Mouse (Mus musculus) induced T-regulatory cell, adult 2 months (primary cell): ENCODE results near the gene D630023F18Rik.

Experiments used
- DNase-seq: peaks from one replicate; pipeline ENCODE4 v3.0.0-alpha.2; 2012; ENCODE audit warnings: low read depth

The D630023F18Rik gene

DNA sequence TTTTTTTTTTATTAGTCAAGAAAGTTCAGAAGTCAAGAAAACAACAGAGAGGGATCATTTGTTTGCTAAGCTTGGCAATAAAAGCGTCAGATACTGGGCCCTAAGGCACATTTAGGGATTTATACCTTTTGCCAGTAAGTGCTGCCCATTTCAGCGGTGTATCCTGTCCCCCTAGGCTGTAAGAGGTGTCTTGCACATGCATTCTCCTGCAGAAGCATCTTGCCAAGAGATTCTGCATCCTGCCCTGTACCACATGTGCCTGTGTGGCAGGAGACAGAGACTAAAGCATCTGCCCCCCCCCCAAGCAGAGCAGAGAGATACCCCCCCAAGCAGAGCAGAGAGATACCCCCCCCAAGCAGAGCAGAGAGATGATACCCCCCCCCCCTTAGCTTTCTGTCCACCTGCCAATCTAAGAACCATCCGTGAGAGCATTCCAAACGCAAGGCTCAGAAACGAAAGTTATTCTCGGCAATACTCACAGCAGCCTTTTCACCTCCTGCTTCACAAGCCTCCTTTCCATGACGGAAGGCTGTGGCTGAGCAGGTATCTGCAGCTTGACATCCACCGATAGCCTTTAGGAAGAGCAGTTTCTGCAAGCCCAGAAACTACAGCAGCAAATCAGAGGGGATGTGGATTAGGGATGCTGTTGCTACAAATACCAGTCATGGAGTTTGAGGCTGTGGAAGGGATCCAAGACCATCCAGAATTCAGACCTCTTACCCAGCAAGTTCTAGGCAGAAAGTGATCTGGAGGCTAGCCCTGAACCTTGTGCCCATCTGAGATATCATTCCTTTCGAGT, at the start of gene D630023F18Rik:
Gene D630023F18Rik (minus strand): TSS at position 641 of the 799 bp plus-strand sequence.
- no peak for DNase-seq

DNA sequence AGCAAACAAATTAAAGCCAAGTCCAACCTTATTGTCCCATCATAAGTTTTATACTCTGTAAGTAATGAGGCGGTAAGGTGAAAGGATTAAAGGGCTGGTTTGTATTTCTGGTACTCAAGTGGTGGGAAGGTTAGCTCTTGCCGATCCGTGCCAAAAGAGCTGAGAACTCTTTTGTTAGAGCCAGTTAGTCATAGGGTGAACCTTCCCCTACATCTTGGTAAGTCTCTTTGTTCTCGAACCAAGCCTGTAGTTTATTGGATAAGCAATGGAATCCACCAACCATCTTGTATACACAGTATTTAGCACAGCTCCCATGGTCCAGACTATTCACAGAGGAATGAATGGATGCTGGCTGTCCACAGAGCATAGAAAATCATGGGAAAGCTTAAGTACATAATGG, 48.6 kb upstream of the D630023F18Rik start:
- no peak for DNase-seq

DNA sequence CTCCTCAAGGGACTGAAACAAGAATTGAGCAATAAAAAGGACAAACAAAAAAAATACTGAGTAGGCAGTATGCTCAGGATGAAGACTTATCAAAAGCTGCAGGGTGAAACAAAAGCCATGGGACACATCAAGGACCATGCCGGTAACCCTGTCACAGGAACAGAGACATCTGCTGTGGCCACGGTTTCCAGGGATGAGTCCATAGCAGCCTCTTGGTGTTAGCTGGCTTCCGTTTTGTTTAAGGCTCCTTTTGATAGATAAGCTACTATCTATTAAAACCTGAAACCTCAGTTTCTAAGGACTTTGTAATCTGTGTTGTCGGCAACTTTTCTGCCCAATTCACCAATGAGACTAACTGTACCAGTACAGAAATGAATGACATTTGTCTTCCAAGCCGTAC, 46.9 kb upstream of the D630023F18Rik start:
- no peak for DNase-seq

DNA sequence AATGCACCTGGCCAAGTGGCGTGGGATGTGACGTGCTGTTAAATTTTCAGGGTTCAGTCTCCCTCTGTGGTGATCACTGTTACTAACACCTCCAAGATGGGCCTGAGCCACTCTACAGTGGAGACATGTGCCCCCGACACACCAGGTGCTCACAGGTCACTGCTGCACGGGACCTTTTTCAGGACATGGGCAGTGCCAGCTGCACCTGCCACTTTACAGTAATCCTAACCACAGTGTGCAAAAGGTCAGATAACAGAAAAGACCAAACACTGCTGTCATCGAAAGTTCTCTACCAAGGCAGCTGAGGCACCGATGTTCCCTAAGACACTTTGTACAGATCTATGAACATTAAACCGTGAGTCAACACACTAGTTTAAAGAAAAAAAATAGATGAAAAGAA, 46.5 kb upstream of the D630023F18Rik start:
- DNase-seq, result no peak

DNA sequence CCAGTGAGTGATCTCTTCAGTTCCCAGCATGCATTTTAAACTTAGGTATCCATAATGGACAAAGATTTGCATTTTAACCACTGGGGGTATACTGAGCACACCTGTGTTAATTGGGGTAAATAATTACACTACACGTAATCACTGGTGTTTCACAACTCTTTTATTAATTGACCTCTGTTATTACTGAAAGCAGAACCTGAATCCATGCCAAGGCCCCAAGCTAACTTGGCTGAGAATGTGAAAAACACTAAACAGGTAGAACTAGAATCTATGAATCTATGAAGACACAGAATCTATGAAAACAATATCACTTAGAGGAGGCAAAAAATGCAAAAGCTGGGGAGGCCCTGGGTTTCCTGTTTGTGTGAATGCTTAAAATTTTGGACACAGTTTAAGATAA, 44.5 kb upstream of the D630023F18Rik start:
- DNase-seq, result no peak

DNA sequence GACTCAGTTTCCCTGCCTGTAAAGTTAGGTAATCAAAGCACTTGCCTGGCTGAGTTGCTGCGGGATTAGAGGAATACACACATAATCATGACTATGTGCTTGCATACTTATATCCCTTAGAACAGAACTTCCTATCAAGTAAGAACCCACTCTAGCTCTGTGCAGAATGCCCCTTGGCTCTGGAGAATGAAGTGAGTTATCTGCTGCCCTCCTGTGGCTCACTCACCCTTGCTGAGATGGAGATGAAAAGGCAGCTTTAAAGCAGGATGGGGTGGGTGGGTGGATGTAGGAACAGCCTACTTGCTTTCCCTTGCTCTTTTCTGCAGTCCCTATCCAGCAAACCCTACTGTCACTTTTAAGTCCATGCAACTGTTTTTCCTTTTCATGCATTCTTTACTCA, 39.2 kb upstream of the D630023F18Rik start:
- no peak for DNase-seq

DNA sequence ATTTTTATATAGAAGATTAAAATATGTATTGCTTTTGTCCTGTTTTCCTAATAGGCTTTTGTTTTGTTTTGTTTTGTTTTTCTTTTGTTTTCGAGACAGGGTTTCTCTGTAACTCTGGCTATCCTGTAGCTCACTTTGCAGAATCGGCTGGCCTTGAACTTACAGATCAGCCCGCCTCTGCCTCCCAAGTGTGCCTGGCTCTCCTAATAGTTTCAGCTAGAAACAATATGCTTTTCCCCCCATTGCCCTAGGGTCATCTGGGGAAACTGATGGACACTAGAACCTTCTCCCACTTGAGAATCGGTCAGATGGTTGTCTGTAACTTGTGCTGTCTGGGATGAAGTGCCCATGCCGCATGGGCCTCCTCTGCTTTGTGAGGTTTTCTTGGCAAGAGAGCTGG, 33.1 kb upstream of the D630023F18Rik start:
- DNase-seq, result no peak

DNA sequence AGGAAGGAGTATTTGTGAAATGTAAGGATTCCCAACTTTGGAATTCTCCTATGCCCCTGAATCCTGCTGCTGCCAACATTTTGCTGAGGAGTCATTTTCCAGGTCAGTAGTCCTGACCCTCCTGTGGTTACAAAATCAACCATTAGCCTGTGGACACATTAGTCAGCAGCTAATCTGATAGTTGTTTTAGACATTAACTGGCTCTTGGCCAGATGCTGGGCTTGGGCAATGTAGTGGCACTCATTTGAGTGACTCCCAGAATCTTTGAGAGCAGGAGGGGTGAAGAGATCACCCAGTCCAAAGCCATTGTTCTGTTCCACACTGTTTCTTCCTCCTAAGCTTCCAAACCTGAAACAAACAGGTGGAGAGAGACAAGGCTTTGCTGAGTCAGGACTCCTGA, 31.8 kb upstream of the D630023F18Rik start:
- DNase-seq, result no peak

DNA sequence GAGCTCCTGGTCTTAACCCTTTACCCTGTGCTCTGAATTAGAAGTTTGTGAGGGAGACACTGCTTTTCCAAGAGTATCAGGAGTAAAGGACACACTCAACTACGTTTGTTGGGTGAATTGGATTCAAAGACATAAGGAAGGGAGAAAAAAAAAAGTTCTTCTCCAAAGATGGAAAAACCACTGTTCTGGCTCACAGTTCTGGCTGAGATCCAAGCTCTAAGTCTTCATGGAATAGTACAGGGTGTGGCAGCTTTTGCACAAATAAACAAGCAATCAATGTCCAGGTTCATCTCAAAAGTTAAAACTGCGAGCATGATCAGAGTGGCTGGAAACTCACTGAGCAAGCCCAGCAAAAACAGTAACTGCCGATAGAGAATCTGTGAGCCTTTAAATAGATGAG, 25.0 kb upstream of the D630023F18Rik start:
- DNase-seq, result no peak

DNA sequence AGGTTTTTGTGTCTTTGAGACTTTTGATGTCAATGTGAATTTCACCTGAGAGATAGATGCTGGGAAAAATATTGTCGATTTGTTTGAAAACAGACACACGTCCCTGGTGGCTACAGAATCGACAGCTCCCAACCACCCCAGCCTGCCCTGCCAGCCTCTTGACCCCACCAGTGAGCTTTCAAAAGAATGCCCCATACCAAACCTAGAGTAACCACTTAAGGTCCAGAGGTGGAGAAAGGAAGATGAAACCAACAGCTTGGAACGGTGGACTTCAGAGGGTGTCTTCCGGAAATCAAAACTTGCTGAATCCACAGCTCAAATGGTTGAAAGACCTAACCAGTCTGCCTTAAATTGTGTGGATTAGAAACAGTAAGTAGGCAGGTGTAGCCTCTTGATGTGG, 24.3 kb upstream of the D630023F18Rik start:
- no peak for DNase-seq

DNA sequence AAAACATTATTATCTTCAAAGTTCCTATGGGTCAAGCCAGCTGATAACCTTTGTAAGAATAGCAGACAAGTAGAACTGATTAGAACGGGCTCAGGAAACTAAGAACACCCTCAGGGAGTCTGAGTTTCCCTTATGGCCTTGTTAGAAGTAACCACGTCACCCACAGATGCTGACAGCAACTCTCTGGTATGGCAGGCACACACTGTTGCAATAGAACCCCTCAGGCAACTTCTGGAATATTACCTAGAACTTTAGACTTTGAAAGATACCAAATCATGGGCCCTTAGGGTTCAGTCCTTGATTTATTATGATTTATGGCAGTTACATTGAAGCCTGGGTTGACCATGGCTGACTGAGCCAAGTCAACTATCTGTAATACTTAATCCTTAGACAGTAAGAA, 23.6 kb upstream of the D630023F18Rik start:
- DNase-seq, result no peak

DNA sequence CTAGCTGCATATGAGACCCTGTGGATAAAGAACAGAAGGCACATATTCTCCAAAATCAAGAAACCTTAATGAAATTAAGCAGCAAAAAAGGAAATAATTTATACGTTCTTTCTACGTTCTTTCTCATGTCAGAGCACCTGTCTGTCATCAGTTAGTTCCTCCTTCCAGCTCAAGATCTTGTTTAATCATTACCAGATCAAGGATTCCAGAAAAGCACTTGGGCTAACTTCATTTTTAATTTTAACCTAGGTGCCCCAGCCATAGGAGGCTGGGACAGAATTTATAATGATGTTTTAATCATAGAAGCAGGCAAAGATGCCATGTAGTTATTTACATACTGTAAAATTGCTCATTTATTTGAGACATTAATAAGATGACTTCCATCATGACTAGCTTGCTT, 21.8 kb upstream of the D630023F18Rik start:
- DNase-seq, result no peak

DNA sequence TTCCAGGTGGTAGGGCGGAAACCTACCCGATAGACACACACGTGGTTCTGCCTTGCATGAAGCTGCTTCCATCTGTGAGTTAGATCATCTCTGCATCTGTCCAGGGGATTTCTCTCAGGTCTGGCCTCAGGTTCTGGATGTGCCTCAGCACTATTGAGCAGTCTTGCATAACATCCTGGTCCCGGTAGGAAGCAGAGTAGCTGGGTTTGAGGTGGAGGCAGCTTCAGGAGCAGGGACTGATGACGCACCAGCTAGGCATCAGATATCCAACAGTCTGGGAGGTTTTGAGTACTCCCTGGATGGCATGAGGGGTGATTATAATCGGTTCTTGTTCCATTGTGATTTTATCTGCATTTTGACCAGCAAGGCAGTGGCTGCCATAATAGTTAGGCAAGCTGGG, 14.5 kb upstream of the D630023F18Rik start:
- DNase-seq, result no peak

DNA sequence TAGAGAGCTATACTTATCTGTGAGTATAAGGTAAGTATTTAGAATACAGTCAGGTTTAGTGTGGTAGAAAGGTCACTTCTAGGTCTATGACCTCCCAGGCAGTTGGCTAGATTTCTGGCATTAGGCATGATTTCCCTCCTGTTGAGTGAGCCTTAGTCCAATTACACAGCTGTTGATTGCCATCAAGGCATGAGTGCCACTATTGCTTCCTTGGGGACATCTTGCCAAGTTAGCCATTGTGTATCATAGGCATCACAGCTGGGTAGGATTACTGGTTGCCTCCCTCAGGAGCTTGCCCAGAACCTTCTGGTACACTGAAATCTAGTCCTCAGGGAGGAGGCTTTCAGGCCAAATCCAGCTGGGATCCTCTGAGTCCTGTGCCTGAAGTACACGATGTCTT, 9.8 kb upstream of the D630023F18Rik start:
- DNase-seq, result no peak

DNA sequence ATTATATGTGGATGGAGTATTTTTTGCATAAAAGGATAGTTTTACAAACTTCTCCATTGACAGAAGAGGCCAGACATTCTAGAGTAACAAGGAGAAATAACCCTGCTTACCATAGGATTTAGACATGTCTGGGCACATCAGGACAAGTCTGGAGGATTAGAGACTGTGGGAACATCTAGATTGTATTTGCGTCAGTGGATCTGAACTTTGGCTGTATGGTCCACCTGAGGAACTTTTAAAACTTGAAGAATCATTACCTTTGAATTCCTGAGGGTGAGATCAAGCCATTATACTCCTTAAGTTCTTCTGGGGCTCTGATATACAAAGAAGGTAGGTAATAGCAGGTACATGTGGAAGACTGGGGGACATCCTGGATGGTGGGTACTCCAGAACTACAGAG, 8.7 kb upstream of the D630023F18Rik start:
- no peak for DNase-seq

DNA sequence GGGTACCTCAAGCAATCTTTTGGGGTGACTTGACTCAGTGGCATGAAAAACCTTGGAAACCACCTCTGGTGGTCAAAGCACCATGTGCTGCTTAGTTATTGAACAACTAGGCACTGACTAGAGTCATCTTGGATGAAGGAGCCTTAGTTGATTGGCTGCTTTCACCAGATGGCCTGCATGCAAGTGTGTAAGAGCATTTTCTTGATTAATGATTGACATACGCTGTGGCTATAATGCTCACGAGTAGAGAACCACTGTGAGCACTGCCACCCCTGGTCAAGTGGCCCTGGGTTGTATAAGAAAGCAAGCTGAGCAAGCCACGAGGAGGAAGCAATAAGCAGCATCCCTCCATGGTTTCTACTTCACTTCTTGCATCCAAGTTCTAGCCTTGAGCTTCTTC, 7.2 kb upstream of the D630023F18Rik start:
- DNase-seq, result no peak

DNA sequence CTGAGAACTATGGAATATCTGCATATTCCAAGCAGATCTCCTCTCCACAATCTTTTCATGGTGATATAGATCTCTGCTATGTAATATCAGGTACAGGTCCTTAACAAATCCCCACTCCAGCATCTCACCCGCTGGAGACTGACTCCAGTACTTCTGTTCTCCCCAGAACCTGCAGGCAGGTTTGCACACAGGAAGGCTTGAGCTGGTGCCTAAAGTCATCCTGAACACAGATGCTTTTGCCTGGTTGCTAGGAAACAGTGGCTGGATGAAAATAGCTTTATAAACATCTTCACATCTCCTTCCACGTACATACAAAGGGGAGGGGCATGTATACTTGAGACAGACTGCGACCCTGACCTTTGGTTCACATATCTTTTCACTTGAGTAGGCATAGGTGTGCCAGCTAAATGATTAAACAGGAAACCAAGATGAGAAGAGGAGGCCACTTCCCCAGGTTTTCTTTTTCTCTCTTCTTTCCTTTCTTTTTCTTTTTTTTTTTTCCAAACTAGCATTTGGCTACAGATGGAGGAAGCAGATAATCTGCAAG, 6.7 kb upstream of the D630023F18Rik start:
- DNase-seq, result no peak

DNA sequence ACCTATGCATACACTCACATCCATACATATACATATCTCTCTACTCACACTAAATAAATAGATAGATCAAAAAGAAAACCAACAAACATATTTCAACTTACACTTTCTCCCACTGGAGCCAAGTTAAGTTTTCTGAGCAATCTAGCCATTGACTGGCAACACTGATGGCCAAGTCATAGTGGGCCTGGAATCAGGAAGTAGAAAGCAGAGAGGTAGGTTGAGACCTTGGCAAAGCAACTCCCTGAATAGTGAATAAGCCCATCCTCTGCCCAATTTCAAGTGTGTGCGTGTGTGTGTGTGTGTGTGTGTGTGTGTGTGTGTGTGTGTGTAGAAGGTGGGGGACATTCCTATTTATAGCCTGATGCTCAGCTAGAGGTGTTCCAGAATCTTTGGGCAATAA, 3.6 kb downstream of the D630023F18Rik start, which contains the start of gene Gm28845:
Gene Gm28845 (minus strand): TSS at position 121 of the 400 bp plus-strand sequence.
- no peak for DNase-seq

DNA sequence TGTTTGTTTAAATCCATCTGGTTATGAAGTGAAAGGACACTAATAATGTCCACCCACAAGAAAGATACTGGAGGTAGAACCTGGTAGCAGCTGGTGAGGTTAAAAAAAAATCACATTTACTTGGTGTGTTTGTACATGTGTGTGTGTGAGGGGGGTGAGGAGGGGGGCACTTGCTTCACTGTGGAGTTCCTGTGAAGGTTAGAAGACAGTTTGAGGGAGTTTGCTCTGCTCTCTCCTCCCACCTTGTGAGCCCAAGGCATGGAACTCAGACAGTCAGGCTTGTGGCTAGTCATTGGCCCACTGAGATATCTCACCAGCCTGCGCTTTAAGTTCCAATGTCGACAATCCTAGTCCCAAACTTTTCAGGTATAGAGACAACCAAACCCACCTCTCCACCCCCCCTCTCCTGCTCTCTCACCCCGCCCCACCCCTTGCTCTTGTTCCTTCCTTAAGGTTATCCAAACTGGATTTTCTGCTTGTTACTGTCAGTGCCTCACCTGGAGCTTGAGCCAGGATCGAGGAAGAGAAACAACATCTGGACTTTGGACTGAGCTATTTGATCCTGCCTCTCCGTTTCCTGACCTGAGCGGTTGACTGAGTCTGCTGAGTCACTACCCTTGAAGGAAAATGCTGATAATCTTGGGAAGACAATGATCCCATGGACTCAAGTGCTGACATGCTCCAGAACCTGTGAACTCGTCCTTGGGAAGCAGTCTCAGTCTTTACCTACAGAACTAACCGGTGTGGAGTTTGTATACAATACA, 4.7 kb downstream of the D630023F18Rik start:
- no peak for DNase-seq

DNA sequence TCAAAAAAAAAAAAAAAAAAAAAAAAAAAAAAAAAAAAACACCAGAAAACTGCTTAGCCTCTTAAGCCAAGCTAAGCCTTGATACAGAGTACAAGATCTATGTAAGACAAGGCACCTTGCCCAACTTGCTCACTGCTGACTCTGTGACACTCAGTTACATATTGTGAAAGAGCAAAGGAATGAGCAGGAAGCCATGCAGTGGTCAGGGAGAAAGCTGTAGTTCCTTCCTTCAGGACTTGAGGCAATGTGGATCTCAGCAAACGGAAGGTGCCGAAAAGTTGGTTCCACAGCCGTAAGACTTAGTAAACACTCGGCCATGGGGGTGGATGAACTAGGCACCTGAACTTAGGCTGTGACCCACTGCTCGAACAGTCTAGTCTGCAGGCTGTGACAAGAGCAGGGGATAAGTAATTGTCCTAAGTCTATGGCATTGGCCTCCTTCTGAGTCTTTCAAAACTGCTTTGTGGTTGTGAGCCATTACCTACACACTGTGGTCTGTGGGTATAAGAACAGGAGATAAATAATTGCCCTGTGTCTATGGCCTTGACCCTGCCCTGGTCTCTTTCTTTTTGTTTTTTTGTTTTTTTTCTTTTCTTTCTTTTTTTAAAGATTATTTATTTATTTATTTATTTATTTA, 9.4 kb downstream of the D630023F18Rik start:
- no peak for DNase-seq

DNA sequence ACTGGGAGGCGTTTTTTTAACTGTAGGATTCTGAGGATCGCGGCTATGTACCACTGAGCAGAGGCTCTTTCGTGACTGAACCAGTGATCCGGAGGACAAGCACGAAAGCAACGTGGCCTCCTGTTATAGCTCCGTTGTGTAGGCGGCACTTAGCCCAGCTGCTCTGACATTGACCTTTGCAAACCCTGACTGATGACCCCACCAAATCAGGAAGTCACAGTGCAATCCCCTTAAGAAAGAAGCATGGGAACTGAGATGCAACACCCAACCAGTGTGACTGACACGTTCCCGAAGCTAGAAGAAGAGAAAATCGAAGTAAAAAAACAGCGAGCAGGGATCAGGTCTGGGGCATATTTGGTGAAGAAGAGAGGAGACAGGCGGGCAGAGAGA, 10.2 kb downstream of the D630023F18Rik start:
- no peak for DNase-seq

DNA sequence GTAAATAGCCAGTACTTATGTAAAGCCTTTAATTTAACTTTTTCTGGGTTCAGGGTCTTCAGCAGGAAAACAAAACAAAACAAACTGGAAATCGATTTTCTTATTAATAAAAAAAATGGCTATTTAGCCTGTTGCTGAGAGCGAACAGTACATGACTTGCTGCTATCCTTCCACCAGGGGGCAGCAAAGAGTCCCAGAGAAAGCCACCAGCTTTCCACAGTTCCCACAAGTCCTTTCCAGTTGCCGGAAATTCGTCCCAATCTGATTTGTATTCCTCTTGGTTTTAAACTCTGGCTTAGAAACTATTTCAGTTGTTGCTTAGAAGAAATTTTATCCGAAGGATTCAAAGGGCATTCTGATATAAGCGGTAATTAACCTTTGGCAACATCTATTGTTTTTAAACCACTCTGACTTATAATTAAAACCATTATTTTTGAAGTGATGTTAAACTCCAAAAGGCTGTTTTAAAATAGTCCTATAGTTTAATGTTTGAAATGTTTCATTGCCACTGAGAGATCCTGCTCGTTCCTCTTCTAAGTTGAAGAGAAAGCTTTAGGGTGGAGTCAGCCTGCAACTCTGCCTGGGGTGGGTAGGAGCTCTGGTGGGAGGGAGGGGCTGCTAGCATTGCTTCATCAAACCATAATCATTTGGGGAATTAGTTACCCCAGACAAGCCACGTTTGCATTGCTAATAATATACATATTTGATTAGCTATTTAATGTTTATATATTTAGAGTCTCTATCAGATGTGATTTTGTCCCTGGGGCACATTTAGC, 10.8 kb downstream of the D630023F18Rik start:
- DNase-seq, result peak; percentile 75
